Mouse (Mus musculus) cerebellum, postnatal 10 days (tissue): ENCODE measurements around the gene Ldlrap1.

Source experiments
- DNase-seq, 2 experiments: peaks; one replicate each; pipeline ENCODE4 v3.0.0; 2021; ENCODE audit warnings: mixed read lengths in 2 of 2

Gene Ldlrap1

GRCm38 (mm10) chr4:134750825-134751224 lies 17.0 kb downstream of the Ldlrap1 start:
- DNase-seq = no peak

- no peak for DNase-seq
Measured at GRCm38 (mm10) chr4:134750263-134750662, 17.6 kb downstream of the Ldlrap1 start.

- DNase-seq = no peak
Measured at GRCm38 (mm10) chr4:134749301-134750030, 18.4 kb downstream of the Ldlrap1 start.

GRCm38 (mm10) chr4:134745900-134746661 lies 21.7 kb downstream of the Ldlrap1 start:
- peak; percentile 52 to 53 for DNase-seq

- no peak for DNase-seq
Measured at GRCm38 (mm10) chr4:134743881-134744633, 23.8 kb downstream of the Ldlrap1 start.

GRCm38 (mm10) chr4:134741949-134742348 lies 25.9 kb downstream of the Ldlrap1 start:
- DNase-seq = no peak

- DNase-seq = no peak
Measured at GRCm38 (mm10) chr4:134740186-134740585, 27.6 kb downstream of the Ldlrap1 start.

GRCm38 (mm10) chr4:134739530-134739929 lies 28.3 kb downstream of the Ldlrap1 start:
- no peak for DNase-seq

- no peak for DNase-seq
Measured at GRCm38 (mm10) chr4:134737365-134737910, 30.4 kb downstream of the Ldlrap1 start.

GRCm38 (mm10) chr4:134736147-134736546 lies 31.7 kb downstream of the Ldlrap1 start:
- DNase-seq = no peak

GRCm38 (mm10) chr4:134734629-134735081 lies 33.2 kb downstream of the Ldlrap1 start:
- DNase-seq = peak in 1 of 2 experiments; percentile 42

GRCm38 (mm10) chr4:134734038-134734628 lies 33.7 kb downstream of the Ldlrap1 start:
- DNase-seq = peak in 1 of 2 experiments; percentile 33

GRCm38 (mm10) chr4:134733371-134733770 lies 34.5 kb downstream of the Ldlrap1 start:
- no peak for DNase-seq

GRCm38 (mm10) chr4:134730106-134730505 lies 37.7 kb downstream of the Ldlrap1 start:
- DNase-seq = no peak

- peak in 1 of 2 experiments; percentile 47 for DNase-seq
Measured at GRCm38 (mm10) chr4:134725735-134726345, 42.0 kb downstream of the Ldlrap1 start.

- DNase-seq = no peak
Measured at GRCm38 (mm10) chr4:134724974-134725373, 42.9 kb downstream of the Ldlrap1 start.

- DNase-seq = no peak
Measured at GRCm38 (mm10) chr4:134723251-134723650, 44.6 kb downstream of the Ldlrap1 start.

- DNase-seq = no peak
Measured at GRCm38 (mm10) chr4:134721076-134721475, 46.7 kb downstream of the Ldlrap1 start.

- no peak for DNase-seq
Measured at GRCm38 (mm10) chr4:134720371-134720770, 47.5 kb downstream of the Ldlrap1 start.

GRCm38 (mm10) chr4:134719489-134719888 lies 48.3 kb downstream of the Ldlrap1 start:
- DNase-seq = no peak

GRCm38 (mm10) chr4:134713937-134714336 lies 53.9 kb downstream of the Ldlrap1 start:
- DNase-seq = peak; percentile 93

GRCm38 (mm10) chr4:134705311-134705710 lies 62.5 kb downstream of the Ldlrap1 start:
- DNase-seq = no peak
